Mouse (Mus musculus) c-Kit-positive CD71-positive TER-119-negative erythroid progenitor cells, embryonic 14.5 days (primary cell): ENCODE measurements around the gene Pias3.
A peak's percentile ranks its signal among the peaks of the same experiment; 100 is the strongest.
"Not testable (repeated sequence)": the region's sequence is repeated elsewhere in the genome, so short reads cannot be mapped to it uniquely, and the experiment has no call there.

Source experiments
- DNase-seq: peaks from one replicate; pipeline ENCODE4 v3.0.0-alpha.2; 2013; ENCODE audit warnings: low read depth

The Pias3 gene

GRCm38 (mm10) chr3:96696198-96696765, at the start of gene Pias3:
Gene Pias3 (plus strand): TSS chr3:96696384.
- DNase-seq: peak; percentile 60

DNA sequence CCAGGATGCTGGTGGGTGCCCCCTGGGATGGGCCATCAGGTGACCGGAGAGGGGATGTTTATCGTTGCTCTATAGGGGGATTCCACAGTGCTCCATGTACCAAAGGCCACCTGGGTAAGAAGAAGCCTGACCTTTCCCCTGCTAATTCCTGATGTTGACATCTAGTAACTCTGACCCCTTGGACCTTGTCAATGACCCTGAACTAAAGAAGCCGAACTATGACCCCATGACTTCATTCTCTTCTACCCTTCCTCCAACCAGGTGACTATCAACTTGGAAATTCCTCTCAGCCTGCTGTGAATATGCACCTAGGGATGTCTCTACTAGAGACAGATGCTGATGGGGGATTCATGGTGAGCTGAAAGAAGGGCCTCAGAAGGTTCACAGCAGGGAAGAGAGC, 48.8 kb upstream of the Pias3 start:
- no peak for DNase-seq

- no peak for DNase-seq
These were observed 35.3 kb upstream of the Pias3 start for GRCm38 (mm10) chr3:96660901-96661300.

DNA sequence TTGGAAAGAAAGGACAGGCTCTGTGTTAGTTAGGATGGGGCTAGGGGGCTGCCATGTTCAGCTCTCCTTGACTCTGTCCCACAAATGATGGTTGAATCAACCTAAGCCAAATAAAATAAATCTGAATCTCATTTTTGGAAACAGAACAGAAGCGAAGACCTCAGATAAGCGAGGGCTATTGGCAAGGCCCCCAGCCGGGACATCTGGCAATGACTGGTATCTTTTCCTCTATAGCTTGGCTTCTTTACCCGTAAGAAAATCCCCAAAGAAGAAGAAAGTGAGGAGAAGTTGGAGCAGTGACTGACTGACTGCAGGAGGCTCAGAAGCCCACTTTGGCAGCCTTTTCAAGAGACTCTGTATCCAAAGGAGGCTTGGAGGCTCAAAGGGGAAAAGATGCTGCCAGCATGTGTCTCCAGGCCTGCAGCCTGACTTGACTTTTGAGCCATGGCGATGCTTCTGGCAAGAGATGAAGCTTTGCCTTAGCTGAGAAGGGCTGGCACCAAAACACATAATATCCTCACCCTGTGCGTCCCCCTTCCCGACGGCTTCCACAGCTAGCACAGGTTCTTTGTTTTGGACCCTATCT, 33.4 kb upstream of the Pias3 start:
- DNase-seq: no peak

DNA sequence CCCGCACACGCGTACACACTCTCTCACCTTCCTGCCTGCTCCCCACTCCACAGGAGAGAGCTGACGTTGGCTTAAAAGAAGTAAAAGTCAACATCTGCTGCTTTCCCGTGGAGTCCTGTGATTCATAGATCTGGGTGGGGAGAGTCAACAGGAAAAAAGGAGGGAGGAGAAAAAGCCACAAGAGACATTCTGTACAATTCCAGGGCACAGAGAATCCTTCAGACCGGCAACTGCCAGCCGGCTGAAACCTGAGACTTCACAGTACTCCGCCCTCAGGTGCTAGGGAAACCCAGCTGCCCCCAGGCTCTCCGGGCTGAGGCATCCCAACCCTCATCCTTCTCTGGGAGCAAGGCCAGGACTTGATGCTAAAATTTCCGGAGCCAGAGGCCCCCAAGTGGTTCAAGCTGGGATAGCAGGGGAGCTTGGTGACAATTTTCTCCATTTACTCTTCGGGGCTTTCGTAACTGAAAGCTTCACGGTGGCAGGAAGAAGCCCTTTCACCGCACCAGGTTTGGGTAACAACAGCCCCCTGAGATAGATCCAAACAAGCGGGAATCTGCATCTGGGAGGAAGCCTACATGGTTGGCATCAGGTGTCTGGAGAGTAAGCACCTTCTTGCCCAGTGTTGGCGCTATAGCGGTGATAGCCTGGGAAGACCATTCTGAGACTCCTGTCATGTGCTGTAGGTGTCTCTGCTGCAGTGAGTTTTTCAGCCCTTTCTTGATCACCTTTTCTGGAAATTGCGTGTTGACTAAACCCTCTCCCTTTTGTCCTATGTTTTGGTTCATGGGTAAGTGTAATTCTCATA, 32.5 kb upstream of the Pias3 start:
- peak; percentile 64 for DNase-seq

DNA sequence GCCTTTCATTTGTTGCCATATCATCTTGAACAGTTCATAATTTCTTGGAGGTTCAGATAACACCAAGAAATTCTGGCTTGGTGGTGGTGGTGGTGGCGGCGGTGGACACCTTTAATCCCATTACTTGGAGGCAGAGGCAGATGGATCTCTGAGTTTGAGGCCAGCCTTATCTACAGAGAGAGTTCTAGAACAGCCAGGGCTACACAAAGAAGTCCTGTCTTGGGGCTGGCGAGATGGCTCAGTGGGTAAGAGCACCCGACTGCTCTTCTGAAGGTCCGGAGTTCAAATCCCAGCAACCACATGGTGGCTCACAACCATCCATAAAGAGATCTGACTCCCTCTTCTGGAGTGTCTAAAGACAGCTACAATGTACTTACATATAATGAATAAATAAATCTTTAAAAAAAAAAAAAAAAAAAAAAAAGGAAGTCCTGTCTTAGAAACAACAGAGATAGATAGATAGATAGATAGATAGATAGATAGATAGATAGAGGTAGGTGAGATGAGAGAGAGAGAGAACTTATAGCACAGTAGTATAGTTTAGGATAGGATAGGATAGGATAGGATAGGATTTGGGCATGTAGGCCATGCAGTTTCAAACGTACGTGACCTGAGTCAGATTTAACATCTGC, 30.3 kb upstream of the Pias3 start:
- not testable (repeated sequence) for DNase-seq

GRCm38 (mm10) chr3:96666916-96667315, 29.3 kb upstream of the Pias3 start:
- DNase-seq: no peak

GRCm38 (mm10) chr3:96667316-96667715, 28.9 kb upstream of the Pias3 start:
- no peak for DNase-seq

DNA sequence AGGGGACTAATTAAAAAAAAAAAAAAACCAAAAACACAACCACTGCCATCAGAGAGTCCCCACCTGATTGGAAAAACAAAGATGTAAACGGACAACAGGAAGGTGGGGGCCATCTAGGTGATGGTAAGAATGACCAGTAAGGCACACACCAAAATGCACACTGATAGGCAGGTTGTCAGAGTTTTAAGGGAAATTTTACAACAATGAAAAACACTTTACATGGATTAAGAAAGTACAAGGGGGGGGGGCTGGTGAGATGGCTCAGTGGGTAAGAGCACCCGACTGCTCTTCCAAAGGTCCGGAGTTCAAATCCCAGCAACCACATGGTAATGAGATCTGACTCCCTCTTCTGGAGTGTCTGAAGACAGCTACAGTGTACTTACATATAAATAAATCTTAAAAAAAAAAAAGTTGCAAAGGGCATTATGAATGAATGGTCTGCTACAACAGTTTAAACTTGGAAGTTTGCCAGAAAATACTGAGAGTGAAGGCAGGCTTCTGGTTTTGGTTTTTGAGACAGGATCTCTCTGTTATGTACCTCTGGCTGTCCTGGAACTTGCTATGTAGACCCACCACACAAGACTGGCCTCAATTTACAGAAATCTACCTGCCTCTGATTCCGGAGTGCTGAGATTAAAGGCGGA, 27.6 kb upstream of the Pias3 start:
- no peak for DNase-seq

DNA sequence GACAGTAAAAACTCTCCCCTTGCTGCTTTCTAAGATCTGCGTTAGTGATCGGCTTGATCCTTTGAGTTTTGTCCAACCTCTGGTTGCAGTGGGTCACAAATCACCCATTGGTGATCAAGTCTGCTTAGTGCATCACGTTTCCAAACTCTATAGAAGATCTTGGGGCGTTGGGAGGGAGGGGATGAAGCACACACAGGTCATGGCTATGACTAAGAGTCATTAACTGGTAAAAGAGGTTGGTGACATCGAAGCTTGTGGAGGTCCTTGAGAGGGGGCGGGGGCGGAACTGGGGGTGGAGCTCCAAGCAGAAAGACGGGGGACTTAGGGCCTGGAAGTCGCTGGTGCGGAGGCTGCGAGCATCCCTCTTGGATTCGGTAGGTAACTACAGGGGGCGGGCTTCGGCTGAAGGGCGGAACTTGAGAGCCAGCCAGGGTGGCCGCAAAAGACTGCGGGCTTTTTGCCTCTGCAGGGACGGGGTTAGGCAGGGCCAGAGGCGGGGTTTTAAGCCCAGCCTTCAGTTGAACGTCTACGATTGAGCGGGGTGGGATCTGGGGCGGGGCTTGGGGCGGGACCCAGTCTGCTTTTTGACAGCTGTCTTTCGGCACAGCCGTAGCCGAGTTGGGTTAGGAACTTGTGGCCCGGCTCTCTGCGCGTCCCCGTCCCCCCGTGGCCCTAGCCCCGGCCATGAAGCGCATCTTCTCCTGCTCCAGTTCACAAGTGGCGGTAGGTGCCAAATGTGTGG, 26.3 kb upstream of the Pias3 start, which contains the start of gene Ankrd35:
TSS of gene Ankrd35 (plus strand) at position 405 of the 742 bp plus-strand sequence.
- peak; percentile 77 for DNase-seq

DNA sequence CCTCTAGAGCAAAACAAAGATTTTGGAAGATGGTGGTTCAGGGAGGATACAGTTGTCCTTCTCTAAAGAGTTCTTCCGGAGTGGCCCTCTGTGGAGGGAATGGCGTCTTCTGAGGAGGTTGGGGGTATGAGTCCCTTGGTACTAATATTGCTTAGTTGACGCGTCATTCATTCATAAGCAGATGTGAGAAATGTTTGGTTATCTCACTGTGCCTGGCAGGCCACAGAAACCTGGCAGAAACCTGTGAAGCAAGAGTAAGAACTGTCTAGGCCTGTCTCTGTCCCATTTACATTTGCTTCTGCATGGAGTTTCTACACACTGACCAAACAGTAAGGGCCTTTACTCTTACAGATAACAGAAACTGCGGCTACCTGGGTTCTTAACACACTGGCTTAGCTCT, 24.7 kb upstream of the Pias3 start:
- no peak for DNase-seq

- no peak for DNase-seq
These were observed 22.7 kb upstream of the Pias3 start for GRCm38 (mm10) chr3:96673514-96673913.

- no peak for DNase-seq
These were observed 21.7 kb upstream of the Pias3 start for GRCm38 (mm10) chr3:96674442-96674841.

- no peak for DNase-seq
These were observed 21.0 kb upstream of the Pias3 start for GRCm38 (mm10) chr3:96675171-96675570.

DNA sequence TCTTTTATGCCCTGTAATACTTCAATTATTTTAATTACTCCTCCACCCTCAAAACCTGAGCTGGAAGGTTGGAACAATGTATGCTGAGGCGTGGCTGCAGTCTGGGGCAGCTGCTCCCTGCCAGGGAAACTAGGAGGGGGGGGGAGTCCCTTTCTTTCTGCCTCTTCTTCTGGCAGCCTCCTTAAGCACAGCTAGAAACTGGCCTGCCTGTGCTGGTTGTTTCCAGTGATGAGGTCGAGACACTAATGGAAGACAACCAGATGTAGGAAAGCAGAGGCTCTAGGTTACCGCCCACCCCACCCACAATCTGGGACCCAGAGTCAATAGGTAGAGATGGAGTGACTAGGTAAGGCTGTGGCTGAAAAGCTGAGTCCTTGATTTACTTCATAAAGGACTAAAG, 20.5 kb upstream of the Pias3 start:
- DNase-seq: no peak

DNA sequence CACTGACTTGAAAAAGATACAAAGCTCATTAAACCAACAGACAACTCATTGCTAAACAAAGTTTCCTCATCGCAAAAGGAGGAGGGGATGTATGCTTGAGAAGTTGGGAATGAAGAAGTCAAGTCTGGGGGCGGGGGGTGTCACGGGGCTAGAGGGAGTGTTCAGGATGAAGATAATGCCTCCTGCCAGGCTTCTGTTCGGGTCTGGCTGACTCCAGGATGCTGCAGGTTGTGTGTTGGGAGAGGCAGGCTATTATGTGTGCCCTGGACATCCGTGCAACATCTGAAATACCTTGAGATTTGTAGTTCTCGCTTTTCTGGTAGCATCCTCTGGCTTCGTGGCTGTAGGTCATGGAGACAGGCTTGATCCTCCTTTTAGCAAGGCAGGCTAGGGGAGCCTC, 17.7 kb upstream of the Pias3 start:
- DNase-seq: no peak

DNA sequence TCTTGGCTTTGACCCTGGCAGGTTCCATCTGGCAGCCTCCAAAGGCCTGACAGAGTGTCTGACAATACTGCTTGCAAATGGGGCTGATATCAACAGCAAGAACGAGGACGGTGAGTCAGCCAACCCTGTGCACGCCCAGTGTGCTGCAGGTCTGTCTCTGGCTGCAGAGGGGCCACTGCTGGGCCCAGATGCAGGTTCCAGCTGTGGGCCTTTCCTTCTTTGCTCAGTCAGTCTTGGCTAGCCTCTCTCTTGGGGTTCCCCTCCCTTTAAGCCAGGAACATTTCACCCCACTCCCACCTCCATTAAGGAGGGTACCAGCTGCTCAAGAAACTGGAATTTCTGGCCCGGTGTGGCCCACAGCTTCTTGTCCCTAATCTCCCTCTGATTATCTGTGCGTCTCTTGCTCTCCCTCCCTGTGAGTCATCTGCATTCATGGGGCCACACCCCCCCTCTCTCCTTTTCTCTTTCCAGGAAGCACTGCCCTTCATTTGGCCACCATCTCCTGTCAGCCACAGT, 17.0 kb upstream of the Pias3 start:
- peak; percentile 50 for DNase-seq

- DNase-seq: no peak
These were observed 15.8 kb upstream of the Pias3 start for GRCm38 (mm10) chr3:96680269-96680956.

DNA sequence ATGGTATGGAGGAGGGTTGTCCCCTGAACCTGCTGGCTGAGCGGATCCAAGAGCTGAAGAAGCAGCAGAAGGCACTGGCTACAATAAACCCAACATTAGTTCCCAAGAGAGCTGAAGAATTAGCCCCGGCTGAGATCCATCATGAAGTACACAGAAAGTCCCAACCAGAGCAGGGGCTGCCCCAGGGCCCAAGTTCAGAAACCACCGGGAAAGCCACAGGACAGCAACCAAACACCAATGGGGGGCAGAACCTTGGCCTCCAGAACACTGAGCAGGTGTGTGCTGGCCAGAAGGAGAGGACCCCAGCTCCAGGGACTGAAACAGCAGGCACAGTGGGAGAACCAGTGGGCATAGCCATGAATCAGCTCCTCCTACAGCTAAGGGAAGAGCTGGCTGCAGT, 12.7 kb upstream of the Pias3 start:
- no peak for DNase-seq

DNA sequence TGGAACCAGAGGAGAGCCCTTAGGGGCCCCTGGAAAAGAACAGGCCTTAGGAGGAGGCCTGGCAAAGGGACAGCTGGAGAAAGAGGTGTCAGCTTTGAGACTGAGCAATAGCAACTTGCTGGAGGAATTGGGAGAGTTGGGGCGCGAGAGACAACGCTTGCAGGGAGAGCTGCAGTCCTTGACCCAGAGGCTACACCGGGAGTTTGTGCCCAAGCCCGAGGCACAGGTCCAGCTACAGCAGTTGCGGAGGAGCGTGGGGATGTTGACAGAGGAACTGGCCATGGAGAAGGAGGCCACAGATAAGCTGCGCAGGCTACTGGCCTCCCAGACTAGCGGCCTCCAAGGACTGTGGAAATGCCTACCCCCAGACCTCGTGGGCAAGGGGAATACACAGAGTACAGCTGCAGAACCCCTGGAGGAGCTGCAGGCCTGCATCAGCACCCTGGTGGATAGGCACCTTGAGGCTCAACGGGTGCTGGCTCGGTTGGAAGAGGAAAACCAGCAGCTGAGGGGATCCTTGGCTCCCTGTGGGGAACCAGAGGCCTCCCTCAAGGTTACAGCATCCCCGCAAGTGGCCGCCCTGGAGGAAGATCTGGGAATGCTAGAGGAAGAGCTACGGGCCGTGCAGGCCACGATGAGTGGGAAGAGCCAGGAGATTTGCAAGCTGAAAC, 11.9 kb upstream of the Pias3 start:
- no peak for DNase-seq
